Comparison of ENCODE assay signal across 26 mouse cellular contexts in genomic region chr1:95644292-95644691, GRCm38 (mm10). TPM values are rescaled to one million over a fixed set of nuclear protein-coding genes. Genes with fewer than 3 reads are reported as not detected.
DNase-seq lines count a peak whose midpoint lies in the region; ATAC-seq and TF ChIP-seq lines count a peak whose summit lies in the region.
"Had no signal": no experiment of that assay in that cellular context is flagged by ENCODE, and none has a peak within 500 bp of the region (broad histone marks: within the 10 kb centered on the region; RNA-seq: fewer than 3 reads in every experiment).

No protein-coding gene starts in this region.

- peak; percentile 74 for TF ChIP-seq EP300 in lung, postnatal 0 days (IDR thresholded peaks at IDR 0.05)

- H3K79me2 ChIP-seq in macrophage (ENCODE audit: inconsistent target): peaks cover 49% of the 10 kb centered on the region

- no peaks in the 10 kb centered on the region for H3K36me3 ChIP-seq in lung, postnatal 0 days (ENCODE audit: insufficient read depth, low read length)
- no peaks in the 10 kb centered on the region for H3K36me3 ChIP-seq in macrophage (ENCODE audit: inconsistent target)
- H3K36me3 ChIP-seq: embryonic facial prominence, embryonic 13.5 days; embryonic facial prominence, embryonic 15.5 days; forebrain, embryonic 10.5 days; forebrain, embryonic 12.5 days had no signal

- H3K4me1 ChIP-seq in lung, postnatal 0 days (ENCODE audit: insufficient read depth, low read depth, low read length): no peaks in the 10 kb centered on the region
- H3K4me1 ChIP-seq: embryonic facial prominence, embryonic 13.5 days; embryonic facial prominence, embryonic 15.5 days; forebrain, embryonic 10.5 days; forebrain, embryonic 12.5 days had no signal

- no peaks in the 10 kb centered on the region for H3K9me3 ChIP-seq in lung, postnatal 0 days (ENCODE audit: low read length)
- H3K9me3 ChIP-seq: embryonic facial prominence, embryonic 13.5 days; embryonic facial prominence, embryonic 15.5 days; forebrain, embryonic 10.5 days; forebrain, embryonic 12.5 days; G1E had no signal

- H3K4me3 ChIP-seq in lung, postnatal 0 days (ENCODE audit: low read depth, low read length): no peak overlapping the region
- no peak overlapping the region for H3K4me3 ChIP-seq in macrophage (ENCODE audit: inconsistent target)
- H3K4me3 ChIP-seq: embryonic facial prominence, embryonic 13.5 days; embryonic facial prominence, embryonic 15.5 days; erythroblast, embryonic 14.5 days; forebrain, embryonic 10.5 days; forebrain, embryonic 12.5 days had no signal

- no peaks in the 10 kb centered on the region for H3K27me3 ChIP-seq in lung, postnatal 0 days (replicated peaks; ENCODE audit: insufficient read depth, low read length)
- H3K27me3 ChIP-seq: CH12.LX; embryonic facial prominence, embryonic 13.5 days; embryonic facial prominence, embryonic 15.5 days; forebrain, embryonic 12.5 days had no signal

- peak; percentile 35 for DNase-seq in lung, postnatal 0 days (ENCODE audit: low spot score)
- DNase-seq in lung, adult 18-20 months: no peak
- DNase-seq in Muller cell, postnatal 12 days (ENCODE audit: inconsistent ontology term): peak; percentile 46
- no peak for DNase-seq in adrenal gland, postnatal 4 days (ENCODE audit: low spot score in 2 of 2)
- DNase-seq in retina, postnatal 1 day: no peak
- DNase-seq in left cerebral cortex, adult 11 months (ENCODE audit: low spot score): no peak
- DNase-seq: adrenal gland, adult 2 months; adrenal gland, postnatal 14 days; adrenal gland, postnatal 36 days; cerebellum, adult 11-12 months; cerebellum, adult 2 months; cerebellum, adult 9-10 months; cerebellum, postnatal 10 days; cerebellum, postnatal 25 days; embryo, embryonic 11 days had no signal

- no peak overlapping the region for H3K9ac ChIP-seq in lung, postnatal 0 days (replicated peaks; ENCODE audit: low read depth)
- H3K9ac ChIP-seq: embryonic facial prominence, embryonic 13.5 days; embryonic facial prominence, embryonic 15.5 days; forebrain, embryonic 12.5 days had no signal

- no peak for TF ChIP-seq CTCF in lung, postnatal 0 days (IDR thresholded peaks at IDR 0.05)

- H3K27ac ChIP-seq in lung, postnatal 0 days (ENCODE audit: low read length): no peak overlapping the region
- H3K27ac ChIP-seq in macrophage: peak overlapping the region; percentile 40
- H3K27ac ChIP-seq: embryonic facial prominence, embryonic 13.5 days; embryonic facial prominence, embryonic 15.5 days; forebrain, embryonic 10.5 days; forebrain, embryonic 12.5 days had no signal

- WGBS in lung, postnatal 0 days: 43% methylated on average over 2 of the region's 2 CpGs
- WGBS in macrophage (ENCODE audit: missing documents): 54% methylated on average over 2 of the region's 2 CpGs

- no peak overlapping the region for H3K4me2 ChIP-seq in lung, postnatal 0 days (replicated peaks; ENCODE audit: low read depth, low read length)
- H3K4me2 ChIP-seq: embryonic facial prominence, embryonic 13.5 days; embryonic facial prominence, embryonic 15.5 days; forebrain, embryonic 12.5 days had no signal

- ATAC-seq in lung, postnatal 0 days: peak; percentile 62; the same call in 1 of the 2 replicates
- ATAC-seq in common myeloid progenitor, adult 5-6 weeks (replicated peaks; ENCODE audit: low read depth, poor library complexity, severe bottlenecking): 0 out of 2 replicates have a peak, but pooled peaks have one; percentile 42
- ATAC-seq: forebrain, embryonic 14.5 days; forebrain, embryonic 16.5 days had no signal

RNA-seq across cellular contexts. Expression of gene St8sia4, which starts 23.1 kb away (rescaled TPM):
- 6.0 and 8.6 TPM in 2 replicates for polyA plus RNA-seq in lung, postnatal 0 days (2015; fragmentation: Nextera tagmentation; extraction: Ambion mirVana)
- 91.4 and 93.3 TPM in 2 replicates for total RNA-seq in common myeloid progenitor, adult 5-6 weeks (2017)
- total RNA-seq in macrophage (2018; cell fraction: chromatin; rRNA removed): 100 to 1,000 TPM in 1 of 26 experiments, 10 to 100 TPM in 22, 1 to 10 TPM in 3; 6.5 to 118 (median 34.4) TPM
- 10 to 100 TPM in 13 of 26 experiments, 1 to 10 TPM in 13; 2.4 to 22.5 (median 10.5) TPM for total RNA-seq in macrophage (2018; cell fraction: cytosol; rRNA removed)
- 10 to 100 TPM in 22 of 26 experiments, 1 to 10 TPM in 4; 8.2 to 72.5 (median 39.2) TPM for total RNA-seq in macrophage (2018; cell fraction: nucleus; rRNA removed)
- polyA plus RNA-seq in macrophage (2018): 10.6 to 14.2 TPM (median 11.6 TPM) in 3 replicates
- total RNA-seq in adrenal gland, postnatal 4 days (2021): 1 to 10 TPM; 3.6 to 3.9 TPM

Comparison
In these comparisons a context has a peak if more than half of its experiments do, and no peak if none do; other contexts are left out.
1. DNase-seq: peak in lung, postnatal 0 days (single experiment) and Muller cell, postnatal 12 days (single experiment); none in lung, adult 18-20 months (0 of 2), adrenal gland, postnatal 4 days (0 of 2), retina, postnatal 1 day (single experiment) and left cerebral cortex, adult 11 months (single experiment).
2. RNA of gene St8sia4, which starts 23.1 kb away (total RNA-seq): 91.4 to 93.3 TPM in common myeloid progenitor, adult 5-6 weeks; 3.6 to 3.9 TPM in adrenal gland, postnatal 4 days; every median in the first group is over 10 times any median in the second.